In genomic region chr11:60230512-60230911, GRCm38 (mm10) we compare ENCODE assay signal across 18 mouse cellular contexts. TPM values are rescaled to one million over a fixed set of nuclear protein-coding genes. Genes with fewer than 3 reads are reported as not detected.
A peak's percentile ranks its signal among the peaks of the same experiment; 100 is the strongest.
DNase-seq lines count a peak whose midpoint lies in the region; ATAC-seq and TF ChIP-seq lines count a peak whose summit lies in the region.
"Had no signal": no experiment of that assay in that cellular context is flagged by ENCODE, and none has a peak within 500 bp of the region (broad histone marks: within the 10 kb centered on the region; RNA-seq: fewer than 3 reads in every experiment).

No protein-coding gene starts in this region.

- TF ChIP-seq CTCF in liver, postnatal 0 days (IDR thresholded peaks at IDR 0.05; ENCODE audit: low read depth): no peak
- no peak for TF ChIP-seq CTCF in thymus, adult 2 months (IDR thresholded peaks at IDR 0.05; ENCODE audit: borderline replicate concordance, control insufficient read depth, extremely low read depth, insufficient read depth, low read length, poor library complexity)

- 86% methylated on average over 7 of the region's 7 CpGs for WGBS in forebrain, embryonic 11.5 days
- WGBS in forebrain, embryonic 13.5 days: 91% methylated on average over 7 of the region's 7 CpGs
- WGBS in liver, embryonic 13.5 days (ENCODE audit: insufficient replicate concordance): 83% methylated on average over 7 of the region's 7 CpGs
- WGBS in liver, postnatal 0 days (ENCODE audit: insufficient replicate concordance): 83% methylated on average over 7 of the region's 7 CpGs
- WGBS in intestine, embryonic 14.5 days: 84% methylated on average over 7 of the region's 7 CpGs
- 68% methylated on average over 7 of the region's 7 CpGs for WGBS in thymus, adult 2 months
- 83% methylated on average over 7 of the region's 7 CpGs for WGBS in kidney, embryonic 14.5 days

- H3K4me2 ChIP-seq in forebrain, embryonic 11.5 days (ENCODE audit: low read depth, low read length, severe bottlenecking): no peak overlapping the region
- no peak overlapping the region for H3K4me2 ChIP-seq in forebrain, embryonic 13.5 days
- no peak overlapping the region for H3K4me2 ChIP-seq in liver, embryonic 13.5 days
- H3K4me2 ChIP-seq in liver, postnatal 0 days (ENCODE audit: low read depth, low read length): no peak overlapping the region
- no peak overlapping the region for H3K4me2 ChIP-seq in intestine, embryonic 14.5 days (ENCODE audit: low read length)
- H3K4me2 ChIP-seq in kidney, embryonic 14.5 days (replicated peaks; ENCODE audit: low read depth, low read length): no peak overlapping the region
- H3K4me2 ChIP-seq: midbrain, embryonic 11.5 days had no signal

- ATAC-seq in forebrain, embryonic 11.5 days (replicated peaks; ENCODE audit: low FRiP score): no peak
- no peak for ATAC-seq in forebrain, embryonic 13.5 days
- ATAC-seq in liver, embryonic 13.5 days (ENCODE audit: low read depth): peak; percentile 12; the same call in 1 of the 2 replicates
- ATAC-seq in liver, postnatal 0 days: no peak
- ATAC-seq in intestine, embryonic 14.5 days (replicated peaks; ENCODE audit: low FRiP score, low TSS enrichment, low read depth): no peak
- no peak for ATAC-seq in kidney, embryonic 14.5 days (ENCODE audit: low FRiP score, low TSS enrichment)
- ATAC-seq: activated CD4-positive, CD25-positive, alpha-beta regulatory T cell, adult 4 months; forebrain, embryonic 16.5 days had no signal

- no peak for TF ChIP-seq EP300 in liver, postnatal 0 days (IDR thresholded peaks at IDR 0.05; ENCODE audit: low read depth)

- no peak overlapping the region for H3K27ac ChIP-seq in forebrain, embryonic 11.5 days (ENCODE audit: low read depth, low read length)
- no peak overlapping the region for H3K27ac ChIP-seq in forebrain, embryonic 13.5 days
- no peak overlapping the region for H3K27ac ChIP-seq in liver, embryonic 13.5 days
- no peak overlapping the region for H3K27ac ChIP-seq in liver, postnatal 0 days (ENCODE audit: low read depth)
- 0 out of 2 replicates have a peak overlapping the region, but pooled peaks have one; percentile 22 for H3K27ac ChIP-seq in intestine, embryonic 14.5 days (ENCODE audit: low read depth)
- peak overlapping the region; percentile 8; the same call in 1 of the 2 replicates for H3K27ac ChIP-seq in thymus, adult 2 months (ENCODE audit: control insufficient read depth, insufficient read depth, low read length)
- H3K27ac ChIP-seq in kidney, embryonic 14.5 days (ENCODE audit: low read depth, low read length): no peak overlapping the region

- peaks cover 2% of the 10 kb centered on the region; the same call in 1 of the 2 replicates for H3K4me1 ChIP-seq in forebrain, embryonic 11.5 days (replicated peaks; ENCODE audit: control insufficient read depth, insufficient read depth, low read length)
- H3K4me1 ChIP-seq in forebrain, embryonic 13.5 days: peaks cover 14% of the 10 kb centered on the region
- peaks cover 24% of the 10 kb centered on the region for H3K4me1 ChIP-seq in liver, embryonic 13.5 days (replicated peaks)
- peaks cover 4% of the 10 kb centered on the region; the same call in 1 of the 2 replicates for H3K4me1 ChIP-seq in liver, postnatal 0 days (ENCODE audit: insufficient read depth)
- H3K4me1 ChIP-seq in intestine, embryonic 14.5 days (replicated peaks; ENCODE audit: control insufficient read depth, insufficient read depth, low read length): peaks cover 7% of the 10 kb centered on the region; the same call in 1 of the 2 replicates
- H3K4me1 ChIP-seq in thymus, adult 2 months (replicated peaks; ENCODE audit: control insufficient read depth, insufficient read depth, low read length): peaks cover 75% of the 10 kb centered on the region
- peaks cover 12% of the 10 kb centered on the region; the same call in 1 of the 2 replicates for H3K4me1 ChIP-seq in kidney, embryonic 14.5 days (ENCODE audit: control insufficient read depth, insufficient read depth, low read length)

- H3K36me3 ChIP-seq in forebrain, embryonic 11.5 days (ENCODE audit: control insufficient read depth, insufficient read depth, low read length): no peaks in the 10 kb centered on the region
- H3K36me3 ChIP-seq in forebrain, embryonic 13.5 days (ENCODE audit: poor library complexity, severe bottlenecking): peaks cover 20% of the 10 kb centered on the region
- H3K36me3 ChIP-seq in liver, embryonic 13.5 days: no peaks in the 10 kb centered on the region
- no peaks in the 10 kb centered on the region for H3K36me3 ChIP-seq in liver, postnatal 0 days (replicated peaks; ENCODE audit: insufficient read depth, low read length)
- H3K36me3 ChIP-seq in intestine, embryonic 14.5 days (ENCODE audit: control insufficient read depth, insufficient read depth, low read length): 0 out of 2 replicates have a peak, but pooled peaks cover 4% of the 10 kb centered on the region
- H3K36me3 ChIP-seq in thymus, adult 2 months (ENCODE audit: control insufficient read depth, insufficient read depth, low read length): no peaks in the 10 kb centered on the region
- no peaks in the 10 kb centered on the region for H3K36me3 ChIP-seq in kidney, embryonic 14.5 days (ENCODE audit: control insufficient read depth, insufficient read depth, low read length)

- H3K27me3 ChIP-seq in forebrain, embryonic 11.5 days (ENCODE audit: control insufficient read depth, insufficient read depth, low read length): no peaks in the 10 kb centered on the region
- H3K27me3 ChIP-seq in forebrain, embryonic 13.5 days: no peaks in the 10 kb centered on the region
- H3K27me3 ChIP-seq in liver, embryonic 13.5 days: no peaks in the 10 kb centered on the region
- no peaks in the 10 kb centered on the region for H3K27me3 ChIP-seq in liver, postnatal 0 days (ENCODE audit: insufficient read depth, low read length)
- H3K27me3 ChIP-seq in intestine, embryonic 14.5 days (replicated peaks; ENCODE audit: control insufficient read depth, insufficient read depth, low read length): no peaks in the 10 kb centered on the region
- H3K27me3 ChIP-seq in thymus, adult 2 months (ENCODE audit: control insufficient read depth, insufficient read depth, low read length): no peaks in the 10 kb centered on the region
- no peaks in the 10 kb centered on the region for H3K27me3 ChIP-seq in kidney, embryonic 14.5 days (ENCODE audit: control insufficient read depth, insufficient read depth, low read length)
- H3K27me3 ChIP-seq: CH12.LX had no signal

- H3K9ac ChIP-seq in forebrain, embryonic 11.5 days (ENCODE audit: low read length): 0 out of 2 replicates have a peak overlapping the region, but pooled peaks have one; percentile 3
- H3K9ac ChIP-seq in forebrain, embryonic 13.5 days: no peak overlapping the region
- H3K9ac ChIP-seq in liver, embryonic 13.5 days: 0 out of 2 replicates have a peak overlapping the region, but pooled peaks have one; percentile 26
- H3K9ac ChIP-seq in liver, postnatal 0 days (replicated peaks): no peak overlapping the region
- 0 out of 2 replicates have a peak overlapping the region, but pooled peaks have one; percentile 7 for H3K9ac ChIP-seq in intestine, embryonic 14.5 days (ENCODE audit: low read length)
- H3K9ac ChIP-seq in kidney, embryonic 14.5 days (ENCODE audit: low read depth, low read length): no peak overlapping the region

- no peak overlapping the region for H3K4me3 ChIP-seq in forebrain, embryonic 11.5 days (ENCODE audit: low read depth, low read length)
- H3K4me3 ChIP-seq in forebrain, embryonic 13.5 days: no peak overlapping the region
- no peak overlapping the region for H3K4me3 ChIP-seq in liver, embryonic 13.5 days (replicated peaks)
- no peak overlapping the region for H3K4me3 ChIP-seq in liver, postnatal 0 days (ENCODE audit: low read depth, low read length)
- H3K4me3 ChIP-seq in intestine, embryonic 14.5 days (ENCODE audit: low read depth, low read length): no peak overlapping the region
- no peak overlapping the region for H3K4me3 ChIP-seq in thymus, adult 2 months (ENCODE audit: control insufficient read depth, insufficient read depth, low read length)
- no peak overlapping the region for H3K4me3 ChIP-seq in kidney, embryonic 14.5 days (ENCODE audit: low read length)

- H3K9me3 ChIP-seq in forebrain, embryonic 11.5 days (ENCODE audit: control insufficient read depth, low read length): no peaks in the 10 kb centered on the region
- no peaks in the 10 kb centered on the region for H3K9me3 ChIP-seq in forebrain, embryonic 13.5 days (replicated peaks)
- H3K9me3 ChIP-seq in liver, embryonic 13.5 days (replicated peaks): no peaks in the 10 kb centered on the region
- H3K9me3 ChIP-seq in liver, postnatal 0 days (ENCODE audit: low read length): no peaks in the 10 kb centered on the region
- H3K9me3 ChIP-seq in intestine, embryonic 14.5 days (ENCODE audit: control insufficient read depth, low read length): no peaks in the 10 kb centered on the region
- no peaks in the 10 kb centered on the region for H3K9me3 ChIP-seq in kidney, embryonic 14.5 days (ENCODE audit: control insufficient read depth, low read length)

- TF ChIP-seq POLR2A in thymus, adult 2 months (IDR thresholded peaks at IDR 0.05; ENCODE audit: control insufficient read depth, extremely low read depth, insufficient read depth, low read length, poor library complexity): no peak

- DNase-seq in forebrain, embryonic 11.5 days (ENCODE audit: low spot score): no peak
- no peak for DNase-seq in liver, embryonic 13.5 days
- DNase-seq in liver, postnatal 0 days: no peak
- DNase-seq in intestine, embryonic 14.5 days (ENCODE audit: low spot score): no peak
- DNase-seq in thymus, adult 2 months: peak; percentile 68
- DNase-seq in spleen, adult 12 weeks (ENCODE audit: low spot score): no peak
- DNase-seq: adrenal gland, postnatal 25 days; cerebellum, adult 9-10 months; gastrocnemius, postnatal 10 days; heart, postnatal 4 days; liver; retina, postnatal 1 day had no signal

RNA-seq across cellular contexts. Expression of gene Srebf1, which starts 8.1 kb away (rescaled TPM):
- polyA plus RNA-seq in forebrain, embryonic 11.5 days (2014; fragmentation: Nextera tagmentation; extraction: Ambion mirVana): 63.9 and 68.7 TPM in 2 replicates
- polyA plus RNA-seq in forebrain, embryonic 13.5 days (2015; fragmentation: Nextera tagmentation; extraction: Ambion mirVana): 52.1 and 56.7 TPM in 2 replicates
- polyA plus RNA-seq in liver, embryonic 13.5 days (2015; fragmentation: Nextera tagmentation; extraction: Ambion mirVana): 42.2 and 44.1 TPM in 2 replicates
- polyA plus RNA-seq in liver, postnatal 0 days (2015; fragmentation: Nextera tagmentation; extraction: Ambion mirVana): 21.4 and 31.0 TPM in 2 replicates
- polyA plus RNA-seq in intestine, embryonic 14.5 days (2014; fragmentation: Nextera tagmentation; extraction: Ambion mirVana): 85.0 and 97.7 TPM in 2 replicates
- 466 and 519 TPM in 2 replicates for polyA plus RNA-seq in thymus, adult 2 months (2012; rRNA removed)
- polyA plus RNA-seq in kidney, embryonic 14.5 days (2014; fragmentation: Nextera tagmentation; extraction: Ambion mirVana): 58.8 and 60.1 TPM in 2 replicates

Comparison
In these comparisons a context has a peak if more than half of its experiments do, and no peak if none do; other contexts are left out.
1. H3K9ac ChIP-seq: peak in forebrain, embryonic 11.5 days (single experiment), liver, embryonic 13.5 days (single experiment) and intestine, embryonic 14.5 days (single experiment); none in forebrain, embryonic 13.5 days (single experiment), liver, postnatal 0 days (single experiment) and kidney, embryonic 14.5 days (single experiment).
2. H3K27ac ChIP-seq: peak in intestine, embryonic 14.5 days (single experiment) and thymus, adult 2 months (single experiment); none in forebrain, embryonic 11.5 days (single experiment), forebrain, embryonic 13.5 days (single experiment), liver, embryonic 13.5 days (single experiment), liver, postnatal 0 days (single experiment) and kidney, embryonic 14.5 days (single experiment).